Mouse (Mus musculus) embryonic fibroblast, embryonic 13.5 days (primary cell): ENCODE measurements at regions not wholly inside any gene's neighbourhood (a gene's known extent, or its start where the extent isn't known, plus 50 kb on each side); places are given as distances from the start of the nearest gene placed in this dataset.

Experiments
- H3K27ac ChIP-seq: 2 replicates; pipeline ENCODE4 v1.5.1; 2012; ENCODE audit warnings: low read length, control low read depth, inconsistent platforms; ENCODE audit not compliant: insufficient read depth
- H3K4me1 ChIP-seq: 2 replicates; pipeline ENCODE4 v1.6.1; 2011; ENCODE audit warnings: low read length; ENCODE audit not compliant: control insufficient read depth, insufficient read depth
- H3K4me3 ChIP-seq: 2 replicates; pipeline ENCODE4 v1.5.1; 2011; ENCODE audit warnings: mild to moderate bottlenecking, control low read depth, low read length; ENCODE audit not compliant: insufficient read depth
- CTCF ChIP-seq: IDR thresholded peaks from 2 replicates; pipeline ENCODE4 v1.5.1; 2011; ENCODE audit warnings: mild to moderate bottlenecking, control low read depth, low read length, moderate library complexity, borderline replicate concordance; ENCODE audit not compliant: insufficient read depth
- POLR2A ChIP-seq: IDR thresholded peaks from 2 replicates; pipeline ENCODE4 v1.6.1; 2011; ENCODE audit warnings: low read depth, mild to moderate bottlenecking, control low read depth, low read length, moderate library complexity

- Histone ChIP-seq H3K4me3 (no peak overlapping the region), H3K27ac (no peak overlapping the region), H3K4me1 (no peaks in the 10 kb centered on the region)
- TF ChIP-seq POLR2A = no peak
- TF ChIP-seq CTCF = no peak
Measured at GRCm38 (mm10) chr13:29081064-29081463, 127.6 kb upstream of the Sox4 start.

- H3K27ac ChIP-seq = no peak overlapping the region
- H3K4me3 ChIP-seq = no peak overlapping the region
- no peak for TF ChIP-seq CTCF
- no peak for TF ChIP-seq POLR2A
- no peaks in the 10 kb centered on the region for H3K4me1 ChIP-seq
Measured at GRCm38 (mm10) chr13:29079841-29080240, 126.3 kb upstream of the Sox4 start.

- no peak overlapping the region for H3K27ac ChIP-seq
- no peak overlapping the region for H3K4me3 ChIP-seq
- TF ChIP-seq CTCF (no peak), POLR2A (no peak)
- no peaks in the 10 kb centered on the region for H3K4me1 ChIP-seq
Measured at GRCm38 (mm10) chr13:29073630-29074029, 120.1 kb upstream of the Sox4 start.

- Histone ChIP-seq H3K4me1 (no peaks in the 10 kb centered on the region), H3K27ac (no peak overlapping the region), H3K4me3 (no peak overlapping the region)
- TF ChIP-seq CTCF (no peak), POLR2A (no peak)
Measured at GRCm38 (mm10) chr13:29063924-29064323, 110.4 kb upstream of the Sox4 start.

- no peak overlapping the region for H3K4me3 ChIP-seq
- no peaks in the 10 kb centered on the region for H3K4me1 ChIP-seq
- no peak overlapping the region for H3K27ac ChIP-seq
- no peak for TF ChIP-seq POLR2A
- no peak for TF ChIP-seq CTCF
Measured at GRCm38 (mm10) chr13:29058685-29059084, 105.2 kb upstream of the Sox4 start.

GRCm38 (mm10) chr13:29049730-29050129 lies 96.2 kb upstream of the Sox4 start:
- Histone ChIP-seq H3K4me1 (no peaks in the 10 kb centered on the region), H3K27ac (no peak overlapping the region), H3K4me3 (no peak overlapping the region)
- no peak for TF ChIP-seq POLR2A
- no peak for TF ChIP-seq CTCF

- no peak overlapping the region for H3K4me3 ChIP-seq
- no peaks in the 10 kb centered on the region for H3K4me1 ChIP-seq
- TF ChIP-seq POLR2A (no peak), CTCF (no peak)
- H3K27ac ChIP-seq = no peak overlapping the region
Measured at GRCm38 (mm10) chr13:29048990-29049576, 95.6 kb upstream of the Sox4 start.

GRCm38 (mm10) chr13:29044655-29045054 lies 91.1 kb upstream of the Sox4 start:
- no peak overlapping the region for H3K27ac ChIP-seq
- no peak overlapping the region for H3K4me3 ChIP-seq
- no peaks in the 10 kb centered on the region for H3K4me1 ChIP-seq
- TF ChIP-seq CTCF (no peak), POLR2A (no peak)

GRCm38 (mm10) chr13:29040331-29040730 lies 86.8 kb upstream of the Sox4 start:
- no peak overlapping the region for H3K27ac ChIP-seq
- no peak overlapping the region for H3K4me3 ChIP-seq
- TF ChIP-seq CTCF (no peak), POLR2A (no peak)
- H3K4me1 ChIP-seq = no peaks in the 10 kb centered on the region

GRCm38 (mm10) chr13:29034904-29035303 lies 81.4 kb upstream of the Sox4 start:
- Histone ChIP-seq H3K4me1 (no peaks in the 10 kb centered on the region), H3K27ac (no peak overlapping the region), H3K4me3 (no peak overlapping the region)
- TF ChIP-seq POLR2A (no peak), CTCF (no peak)

GRCm38 (mm10) chr13:29034444-29034843 lies 80.9 kb upstream of the Sox4 start:
- Histone ChIP-seq H3K27ac (no peak overlapping the region), H3K4me3 (no peak overlapping the region), H3K4me1 (no peaks in the 10 kb centered on the region)
- TF ChIP-seq POLR2A (no peak), CTCF (no peak)

GRCm38 (mm10) chr13:29027146-29027545 lies 73.6 kb upstream of the Sox4 start:
- TF ChIP-seq CTCF = no peak
- TF ChIP-seq POLR2A = no peak
- no peak overlapping the region for H3K27ac ChIP-seq
- no peak overlapping the region for H3K4me3 ChIP-seq
- H3K4me1 ChIP-seq = no peaks in the 10 kb centered on the region
